Mouse (Mus musculus): ENCODE measurements at regions not wholly inside any gene's neighbourhood (a gene's known extent, or its start where the extent isn't known, plus 50 kb on each side); places are given as distances from the start of the nearest gene placed in this dataset.

GRCm38 (mm10) chr1:164564847-164565246 is 106.7 kb upstream of the Atp1b1 start:
- Histone ChIP-seq H3K9ac (no peak overlapping the region), H3K27ac (no peak overlapping the region), H3K4me3 (no peak overlapping the region), H3K27me3 (no peaks in the 10 kb centered on the region), H3K4me2 (replicated peaks) (no peak overlapping the region), H3K4me1 (peaks cover 3% of the 10 kb centered on the region; the same call in 1 of the 2 replicates), H3K36me3 (no peaks in the 10 kb centered on the region), H3K9me3 (replicated peaks) (no peaks in the 10 kb centered on the region)
- no peak for ATAC-seq (ENCODE audit: low FRiP score)
- WGBS, result 81% methylated on average over 6 of the region's 6 CpGs

DNA sequence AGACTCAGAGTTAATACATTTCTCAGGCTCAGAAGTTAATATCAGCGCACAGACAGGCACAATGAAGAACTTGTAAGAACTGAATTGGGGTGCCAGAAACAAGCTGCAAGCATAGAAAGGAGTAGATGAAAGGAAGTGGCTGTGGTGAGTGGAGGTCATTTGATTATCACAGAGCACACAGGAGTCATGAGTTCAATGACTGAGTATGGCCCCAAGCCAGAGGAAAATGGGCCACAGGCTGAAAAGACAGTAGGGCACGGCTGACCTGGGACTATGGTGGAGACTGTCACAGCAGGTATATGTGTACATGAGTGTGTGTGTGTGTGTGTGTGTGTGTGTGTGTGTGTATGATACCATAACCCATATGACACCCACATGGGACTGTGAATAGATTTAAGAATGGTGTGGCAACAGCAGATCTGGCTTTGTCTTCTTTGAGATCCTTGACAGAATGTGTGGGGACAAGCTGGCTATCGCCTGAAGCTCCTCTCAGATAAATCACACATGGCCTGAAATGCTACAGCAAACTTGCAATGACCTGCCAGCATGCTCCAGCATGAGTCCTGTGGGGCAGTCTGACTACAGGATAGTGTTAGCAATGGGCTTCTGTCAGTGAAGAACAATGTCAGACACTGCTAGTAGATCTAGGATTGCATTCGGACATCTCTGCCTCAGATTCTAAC is 101.5 kb upstream of the Atp1b1 start:
- Histone ChIP-seq H3K27ac (no peak overlapping the region), H3K9me3 (replicated peaks) (no peaks in the 10 kb centered on the region), H3K4me2 (replicated peaks) (no peak overlapping the region), H3K4me3 (no peak overlapping the region), H3K9ac (no peak overlapping the region), H3K36me3 (no peaks in the 10 kb centered on the region), H3K27me3 (no peaks in the 10 kb centered on the region), H3K4me1 (peaks cover 3% of the 10 kb centered on the region; the same call in 1 of the 2 replicates)
- no peak for ATAC-seq (ENCODE audit: low FRiP score)
- 87% methylated on average over 4 of the region's 4 CpGs for WGBS

DNA sequence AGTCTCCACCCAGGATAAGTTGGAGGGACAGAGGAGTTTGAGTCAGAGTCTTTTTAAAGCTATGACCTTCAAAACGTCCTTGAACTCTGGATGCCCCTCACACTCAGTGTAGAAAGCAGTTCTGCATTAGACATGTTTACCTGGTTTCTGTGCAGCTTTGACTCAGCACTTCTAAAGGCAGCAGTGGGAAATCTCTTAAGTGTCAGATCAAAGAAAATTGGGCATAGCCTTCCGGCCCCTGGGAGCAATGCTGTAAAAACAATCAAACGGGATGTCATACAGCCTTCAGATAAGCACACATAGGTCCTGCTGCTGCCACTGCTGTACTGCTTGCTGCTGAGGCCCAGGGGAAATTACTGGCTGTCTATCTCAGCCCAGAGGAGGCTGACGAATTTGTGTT is 94.5 kb upstream of the Atp1b1 start:
- peak; percentile 70; the same call in 1 of the 2 replicates for ATAC-seq (ENCODE audit: low FRiP score)
- WGBS, result 49% methylated on average over 4 of the region's 4 CpGs
- H3K9ac ChIP-seq, result no peak overlapping the region

DNA sequence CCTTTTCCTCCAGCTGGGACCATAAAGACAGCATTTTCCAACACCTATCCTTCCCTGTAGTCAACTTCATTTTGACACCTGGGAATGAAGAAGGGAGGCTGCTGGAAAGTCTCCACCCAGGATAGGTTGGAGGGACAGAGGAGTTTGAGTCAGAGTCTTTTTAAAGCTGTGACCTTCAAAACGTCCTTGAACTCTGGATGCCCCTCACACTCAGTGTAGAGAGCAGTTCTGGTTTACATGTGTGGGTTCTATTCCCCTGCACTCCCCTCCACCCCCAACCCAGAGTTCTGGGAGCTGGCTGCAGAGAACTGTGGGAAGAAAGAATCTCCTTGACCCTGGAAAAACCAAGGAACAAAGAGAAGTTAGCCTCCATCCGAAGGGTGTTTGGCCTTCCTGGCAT is 92.9 kb upstream of the Atp1b1 start:
- Histone ChIP-seq H3K4me2 (replicated peaks) (no peak overlapping the region), H3K36me3 (no peaks in the 10 kb centered on the region), H3K9me3 (replicated peaks) (no peaks in the 10 kb centered on the region), H3K4me3 (no peak overlapping the region), H3K27ac (no peak overlapping the region), H3K27me3 (no peaks in the 10 kb centered on the region), H3K9ac (no peak overlapping the region), H3K4me1 (no peaks in the 10 kb centered on the region)
- WGBS, result 65% methylated on average over 2 of the region's 2 CpGs
- ATAC-seq (ENCODE audit: low FRiP score), result no peak

More for the DNA sequence above, 94.5 kb upstream of the Atp1b1 start:
- Histone ChIP-seq H3K9me3 (replicated peaks) (no peaks in the 10 kb centered on the region), H3K36me3 (no peaks in the 10 kb centered on the region), H3K4me1 (no peaks in the 10 kb centered on the region), H3K4me3 (no peak overlapping the region), H3K27ac (peak overlapping the region; percentile 17; the same call in 1 of the 2 replicates), H3K27me3 (no peaks in the 10 kb centered on the region), H3K4me2 (replicated peaks) (no peak overlapping the region)

DNA sequence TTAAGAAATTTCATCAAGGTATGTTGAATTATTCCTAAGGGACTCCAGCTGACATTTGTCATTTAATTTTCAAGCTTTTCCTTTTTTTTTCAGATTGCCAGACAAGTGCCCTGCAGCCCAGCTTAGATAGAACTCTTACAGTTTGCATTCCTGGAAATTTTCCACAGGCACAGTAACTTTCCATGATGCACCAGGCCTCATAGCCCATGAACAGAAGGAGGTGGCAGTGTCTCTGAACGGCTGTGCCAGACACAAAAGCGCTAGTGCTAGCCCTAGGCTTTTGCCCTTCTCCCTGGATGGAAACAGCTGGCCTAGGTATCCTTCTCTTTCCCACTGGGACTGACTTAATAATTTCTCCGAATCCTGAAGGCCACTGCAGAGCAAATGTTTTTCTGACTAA is 92.4 kb upstream of the Atp1b1 start:
- no peaks in the 10 kb centered on the region for H3K9me3 ChIP-seq (replicated peaks)
- no peaks in the 10 kb centered on the region for H3K27me3 ChIP-seq
- no peaks in the 10 kb centered on the region for H3K4me1 ChIP-seq
- H3K27ac ChIP-seq, result no peak overlapping the region
- H3K4me2 ChIP-seq (replicated peaks), result no peak overlapping the region
- 92% methylated on average over 3 of the region's 3 CpGs for WGBS
- H3K4me3 ChIP-seq, result no peak overlapping the region
- no peak for ATAC-seq (ENCODE audit: low FRiP score)
- no peak overlapping the region for H3K9ac ChIP-seq
- no peaks in the 10 kb centered on the region for H3K36me3 ChIP-seq

DNA sequence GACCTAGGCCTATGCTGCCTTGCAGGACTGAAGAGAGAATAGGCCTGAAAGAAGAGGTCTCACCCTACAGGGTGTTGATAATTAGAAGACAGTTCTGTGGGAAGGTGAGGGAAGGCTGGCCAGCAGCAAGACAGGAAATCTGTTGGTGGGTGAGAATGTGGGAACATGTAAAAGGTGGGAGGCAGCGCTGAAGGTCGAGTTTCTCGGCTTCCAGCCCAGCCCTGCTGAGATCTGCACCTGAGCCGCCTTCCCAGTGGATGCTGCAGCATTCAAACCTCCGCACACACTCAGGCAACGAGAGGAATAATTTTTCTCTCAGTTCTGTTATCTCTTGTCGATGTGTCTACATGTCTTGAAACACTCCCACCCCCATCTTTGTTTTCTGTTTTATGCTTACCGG is 89.9 kb upstream of the Atp1b1 start:
- Histone ChIP-seq H3K4me3 (no peak overlapping the region), H3K4me2 (replicated peaks) (no peak overlapping the region), H3K36me3 (no peaks in the 10 kb centered on the region), H3K9me3 (replicated peaks) (no peaks in the 10 kb centered on the region), H3K4me1 (no peaks in the 10 kb centered on the region), H3K9ac (no peak overlapping the region), H3K27me3 (no peaks in the 10 kb centered on the region), H3K27ac (no peak overlapping the region)
- no peak for ATAC-seq (ENCODE audit: low FRiP score)
- 77% methylated on average over 8 of the region's 8 CpGs for WGBS

DNA sequence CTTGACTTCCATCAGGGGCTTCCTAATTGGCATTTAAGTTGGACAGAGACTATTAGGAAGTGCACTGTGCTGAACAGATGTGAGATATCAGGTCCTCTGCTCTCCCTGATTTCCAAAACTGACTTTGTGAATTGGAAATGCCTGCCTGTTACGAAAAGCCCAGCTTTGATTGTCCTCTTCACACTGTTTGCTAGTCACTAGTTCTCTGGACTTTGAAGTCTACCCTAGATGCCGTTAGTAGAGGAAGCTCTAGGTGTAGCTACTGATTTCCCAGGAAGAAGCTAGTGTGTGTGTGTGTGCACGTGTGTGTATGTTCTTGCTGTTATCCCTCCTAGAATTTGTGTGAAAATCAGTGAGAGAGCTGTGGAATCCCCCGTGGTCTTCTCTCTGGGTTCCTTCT is 87.7 kb upstream of the Atp1b1 start:
- H3K4me3 ChIP-seq, result no peak overlapping the region
- no peaks in the 10 kb centered on the region for H3K9me3 ChIP-seq (replicated peaks)
- no peak overlapping the region for H3K9ac ChIP-seq
- H3K27me3 ChIP-seq, result no peaks in the 10 kb centered on the region
- no peak overlapping the region for H3K4me2 ChIP-seq (replicated peaks)
- no peaks in the 10 kb centered on the region for H3K36me3 ChIP-seq
- 83% methylated on average over 4 of the region's 4 CpGs for WGBS
- no peaks in the 10 kb centered on the region for H3K4me1 ChIP-seq
- H3K27ac ChIP-seq, result no peak overlapping the region
- no peak for ATAC-seq (ENCODE audit: low FRiP score)

GRCm38 (mm10) chr1:164543045-164543803 is 85.1 kb upstream of the Atp1b1 start:
- Histone ChIP-seq H3K9me3 (replicated peaks) (no peaks in the 10 kb centered on the region), H3K36me3 (no peaks in the 10 kb centered on the region), H3K9ac (no peak overlapping the region), H3K27ac (no peak overlapping the region), H3K4me1 (no peaks in the 10 kb centered on the region), H3K4me2 (replicated peaks) (no peak overlapping the region), H3K27me3 (no peaks in the 10 kb centered on the region), H3K4me3 (no peak overlapping the region)
- whole genome bisulfite sequencing, result 89% methylated on average over 9 of the region's 9 CpGs
- no peak for ATAC-seq (ENCODE audit: low FRiP score)

- WGBS, result 82% methylated on average over 1 of the region's 1 CpGs
- Histone ChIP-seq H3K9me3 (replicated peaks) (no peaks in the 10 kb centered on the region), H3K27me3 (no peaks in the 10 kb centered on the region), H3K36me3 (no peaks in the 10 kb centered on the region), H3K4me1 (no peaks in the 10 kb centered on the region), H3K4me3 (no peak overlapping the region), H3K27ac (no peak overlapping the region), H3K4me2 (replicated peaks) (no peak overlapping the region), H3K9ac (no peak overlapping the region)
- ATAC-seq (ENCODE audit: low FRiP score), result no peak
Observed at GRCm38 (mm10) chr1:164541711-164542110, 83.6 kb upstream of the Atp1b1 start.

DNA sequence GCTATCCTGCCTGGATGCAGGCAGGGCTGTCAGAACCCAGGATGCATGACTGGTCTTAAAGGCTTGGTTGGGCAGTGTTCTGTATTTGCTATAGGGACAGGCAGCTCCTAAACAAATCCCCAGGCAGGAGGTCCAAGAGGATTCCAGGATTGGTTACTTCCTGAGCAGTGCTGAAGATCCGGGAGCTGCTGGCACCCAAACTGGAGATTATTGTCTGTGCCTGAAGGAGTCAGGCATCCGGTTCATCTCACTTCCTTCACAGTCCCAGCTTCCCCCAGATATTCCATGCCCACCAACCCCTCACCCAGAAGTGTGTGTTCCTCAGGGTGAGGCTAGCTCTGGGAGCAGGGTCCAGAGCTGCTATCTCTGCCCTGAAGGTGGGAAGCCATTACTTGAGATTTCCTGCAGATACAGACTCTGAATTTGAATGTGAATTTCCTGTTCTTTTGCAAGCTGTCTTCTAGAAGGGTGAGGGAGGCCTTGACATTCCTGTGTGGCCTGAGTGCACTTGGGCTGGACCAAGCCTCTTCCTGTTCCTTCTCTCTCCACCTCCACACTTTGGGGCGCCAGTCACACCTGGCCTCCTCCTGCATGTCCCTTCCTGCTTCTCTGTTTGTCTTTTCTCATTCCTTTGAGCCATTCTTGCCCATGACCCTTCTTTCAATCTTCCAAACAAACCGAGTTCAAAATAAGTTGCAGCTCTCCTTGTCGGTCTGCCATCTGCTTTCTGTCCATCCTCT is 80.3 kb upstream of the Atp1b1 start:
- no peak for ATAC-seq (ENCODE audit: low FRiP score)
- Histone ChIP-seq H3K4me1 (no peaks in the 10 kb centered on the region), H3K27me3 (no peaks in the 10 kb centered on the region), H3K9ac (no peak overlapping the region), H3K4me3 (no peak overlapping the region), H3K36me3 (no peaks in the 10 kb centered on the region), H3K4me2 (replicated peaks) (no peak overlapping the region), H3K9me3 (replicated peaks) (no peaks in the 10 kb centered on the region), H3K27ac (no peak overlapping the region)
- 88% methylated on average over 5 of the region's 5 CpGs for WGBS

GRCm38 (mm10) chr1:164537324-164537948 is 79.3 kb upstream of the Atp1b1 start:
- 88% methylated on average over 7 of the region's 7 CpGs for WGBS
- H3K9ac ChIP-seq, result no peak overlapping the region
- no peak overlapping the region for H3K4me2 ChIP-seq (replicated peaks)
- H3K4me3 ChIP-seq, result no peak overlapping the region
- ATAC-seq (ENCODE audit: low FRiP score), result no peak
- no peaks in the 10 kb centered on the region for H3K9me3 ChIP-seq (replicated peaks)
- no peaks in the 10 kb centered on the region for H3K4me1 ChIP-seq
- H3K27me3 ChIP-seq, result no peaks in the 10 kb centered on the region
- H3K36me3 ChIP-seq, result no peaks in the 10 kb centered on the region
- no peak overlapping the region for H3K27ac ChIP-seq

DNA sequence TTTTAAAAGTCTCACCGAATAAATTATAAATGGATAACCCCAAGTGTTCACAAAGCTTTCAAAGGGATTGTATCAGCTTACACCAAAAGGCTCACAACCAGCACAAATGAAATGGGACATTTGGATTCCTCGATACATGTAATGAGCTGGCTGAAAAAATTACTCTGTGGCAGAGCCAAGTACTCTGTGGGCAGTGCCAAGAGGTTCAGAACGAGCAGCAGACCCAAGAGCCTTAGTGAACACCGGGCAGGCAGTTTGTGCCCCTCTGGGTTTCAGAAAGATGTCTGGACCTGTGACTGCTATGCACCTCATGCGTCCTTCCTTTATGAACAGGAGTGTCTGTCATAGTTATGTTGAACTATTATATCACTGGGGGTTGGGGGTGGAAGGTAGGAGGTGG is 74.0 kb upstream of the Atp1b1 start:
- 88% methylated on average over 5 of the region's 5 CpGs for WGBS
- no peaks in the 10 kb centered on the region for H3K36me3 ChIP-seq
- H3K9ac ChIP-seq, result no peak overlapping the region
- H3K4me3 ChIP-seq, result no peak overlapping the region
- no peaks in the 10 kb centered on the region for H3K4me1 ChIP-seq
- H3K27me3 ChIP-seq, result no peaks in the 10 kb centered on the region
- no peak overlapping the region for H3K27ac ChIP-seq
- no peaks in the 10 kb centered on the region for H3K9me3 ChIP-seq (replicated peaks)
- no peak for ATAC-seq (ENCODE audit: low FRiP score)
- no peak overlapping the region for H3K4me2 ChIP-seq (replicated peaks)

Measured in hindbrain, embryonic 12.5 days (tissue).